8 mouse cellular contexts compared by ENCODE assay signal in the genomic region with DNA sequence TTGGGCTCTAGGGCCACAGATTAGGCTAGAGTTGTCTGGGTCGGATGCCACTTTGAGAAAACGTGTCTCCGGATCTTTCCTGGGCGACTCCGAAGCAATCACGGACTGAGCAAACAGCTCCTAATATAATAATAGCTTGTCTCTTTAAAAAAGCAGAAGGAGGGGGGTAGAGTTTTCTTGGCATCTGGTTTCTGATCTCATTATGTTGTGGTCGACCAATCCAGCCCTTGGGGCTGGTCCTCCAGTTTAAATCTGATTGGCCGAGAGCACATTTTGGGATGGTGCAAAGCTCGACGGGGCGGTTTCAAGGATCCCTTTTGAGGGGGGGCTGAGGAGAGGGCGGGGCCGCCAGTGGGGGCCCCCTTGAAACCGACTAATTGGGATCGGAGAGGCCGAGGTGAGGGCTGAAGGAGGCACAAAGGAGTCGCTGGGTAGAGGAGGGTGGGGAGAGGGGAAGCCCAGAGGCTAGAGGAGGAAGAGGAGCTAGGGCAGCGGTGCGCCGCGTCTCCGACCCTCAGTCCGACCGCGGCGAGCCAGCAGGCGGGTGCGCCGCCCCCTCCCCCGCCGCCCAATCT. TPM values are rescaled to one million over a fixed set of nuclear protein-coding genes. Genes with fewer than 3 reads are reported as not detected.
DNase-seq lines count a peak whose midpoint lies in the region; ATAC-seq and TF ChIP-seq lines count a peak whose summit lies in the region.

Fzd2 (plus strand) TSS at position 387 of the 575 bp plus-strand sequence.

- no peaks in the 10 kb centered on the region for H3K9me3 ChIP-seq in E14TG2a.4 (ENCODE audit: low read length)
- no peaks in the 10 kb centered on the region for H3K9me3 ChIP-seq in forebrain, embryonic 15.5 days
- H3K9me3 ChIP-seq in liver, embryonic 16.5 days (replicated peaks; ENCODE audit: control insufficient read depth, low read length) = no peaks in the 10 kb centered on the region
- no peaks in the 10 kb centered on the region for H3K9me3 ChIP-seq in neural tube, embryonic 15.5 days (replicated peaks)

- peaks cover 54% of the 10 kb centered on the region for H3K4me1 ChIP-seq in E14TG2a.4 (replicated peaks; ENCODE audit: low read depth, low read length)
- peaks cover 34% of the 10 kb centered on the region for H3K4me1 ChIP-seq in forebrain, embryonic 15.5 days
- H3K4me1 ChIP-seq in liver, embryonic 16.5 days (ENCODE audit: control insufficient read depth, low read depth, low read length) = no peaks in the 10 kb centered on the region; the same call in 1 of the 2 replicates
- H3K4me1 ChIP-seq in neural tube, embryonic 15.5 days = peaks cover 59% of the 10 kb centered on the region

- H3K27ac ChIP-seq in forebrain, embryonic 15.5 days (replicated peaks) = peak within 1 kb of the TSS; percentile 98
- no peak within 1 kb of the TSS for H3K27ac ChIP-seq in liver, embryonic 16.5 days (ENCODE audit: low read length)
- H3K27ac ChIP-seq in neural tube, embryonic 15.5 days (replicated peaks) = peak within 1 kb of the TSS; percentile 91

- WGBS in forebrain, embryonic 15.5 days = under 1% methylated on average over 31 of the region's 31 CpGs
- WGBS in large intestine, adult 2 months = under 1% methylated on average over 29 of the region's 31 CpGs
- under 1% methylated on average over 29 of the region's 31 CpGs for WGBS in liver, embryonic 16.5 days (ENCODE audit: insufficient replicate concordance)
- WGBS in neural tube, embryonic 15.5 days = 0% methylated on average over 27 of the region's 31 CpGs

- intact Hi-C loops in heart, postnatal 14 days (cut with DNase I) = no loop called here

- ATAC-seq in forebrain, embryonic 15.5 days (replicated peaks) = peak; percentile 94
- peak; percentile 59 for ATAC-seq in liver, embryonic 16.5 days (ENCODE audit: low read depth)
- peak; percentile 96 for ATAC-seq in neural tube, embryonic 15.5 days (ENCODE audit: low FRiP score)

- peak within 1 kb of the TSS; percentile 85 for H3K4me2 ChIP-seq in forebrain, embryonic 15.5 days (replicated peaks)
- H3K4me2 ChIP-seq in liver, embryonic 16.5 days (ENCODE audit: low read depth, low read length) = peak within 1 kb of the TSS; percentile 55
- H3K4me2 ChIP-seq in neural tube, embryonic 15.5 days = peak within 1 kb of the TSS; percentile 90

- peak within 1 kb of the TSS; percentile 83 for H3K4me3 ChIP-seq in E14TG2a.4 (replicated peaks; ENCODE audit: low read length)
- peak within 1 kb of the TSS; percentile 82 for H3K4me3 ChIP-seq in forebrain, embryonic 15.5 days
- peak within 1 kb of the TSS; percentile 49 for H3K4me3 ChIP-seq in liver, embryonic 16.5 days (ENCODE audit: low read depth, low read length)
- peak within 1 kb of the TSS; percentile 72 for H3K4me3 ChIP-seq in neural tube, embryonic 15.5 days (replicated peaks)

- TF ChIP-seq CTCF in E14TG2a.4 (conservative IDR thresholded peaks at IDR 0.05; ENCODE audit: low read length) = no peak

- no peaks in the 10 kb centered on the region for H3K36me3 ChIP-seq in E14TG2a.4 (ENCODE audit: insufficient read depth, low read length)
- no peaks in the 10 kb centered on the region for H3K36me3 ChIP-seq in forebrain, embryonic 15.5 days
- H3K36me3 ChIP-seq in liver, embryonic 16.5 days (ENCODE audit: control insufficient read depth, insufficient read depth) = no peaks in the 10 kb centered on the region
- no peaks in the 10 kb centered on the region for H3K36me3 ChIP-seq in neural tube, embryonic 15.5 days

- peak; percentile 96 for DNase-seq in brain, embryonic 18.5 days (ENCODE audit: low read depth, low spot score)
- DNase-seq in heart, postnatal 14 days = peak; percentile 82 to 84
- peak; percentile 52 for DNase-seq in large intestine, adult 2 months (ENCODE audit: low read depth, low spot score)
- peak; percentile 70 to 88 for DNase-seq in urinary bladder, postnatal 36 days (ENCODE audit: low spot score in 2 of 2)

- peak within 1 kb of the TSS; percentile 82 for H3K9ac ChIP-seq in forebrain, embryonic 15.5 days (replicated peaks)
- no peak within 1 kb of the TSS for H3K9ac ChIP-seq in liver, embryonic 16.5 days (ENCODE audit: low read depth, low read length)
- H3K9ac ChIP-seq in neural tube, embryonic 15.5 days (replicated peaks) = peak within 1 kb of the TSS; percentile 63

- H3K27me3 ChIP-seq in E14TG2a.4 (ENCODE audit: insufficient read depth, low read length) = peaks cover 56% of the 10 kb centered on the region
- H3K27me3 ChIP-seq in forebrain, embryonic 15.5 days = no peaks in the 10 kb centered on the region
- H3K27me3 ChIP-seq in liver, embryonic 16.5 days (ENCODE audit: control insufficient read depth, insufficient read depth, low read depth, low read length) = peaks cover 76% of the 10 kb centered on the region
- H3K27me3 ChIP-seq in neural tube, embryonic 15.5 days (replicated peaks) = no peaks in the 10 kb centered on the region

RNA-seq across cellular contexts. Expression of gene Fzd2, which starts in this region (rescaled TPM):
- polyA plus RNA-seq in forebrain, embryonic 15.5 days (2015; fragmentation: Nextera tagmentation; extraction: Ambion mirVana) = 18.4 and 20.3 TPM in 2 replicates
- total RNA-seq in heart, postnatal 14 days (2021) = 1 to 10 TPM; 5.6 to 7.3 TPM
- 9.5 and 10.2 TPM in 2 replicates for polyA plus RNA-seq in large intestine, adult 2 months (2012; rRNA removed)
- polyA plus RNA-seq in liver, embryonic 16.5 days (2015; fragmentation: Nextera tagmentation; extraction: Ambion mirVana) = 0.29 and 0.54 TPM in 2 replicates
- 8.0 and 10.8 TPM in 2 replicates for polyA plus RNA-seq in neural tube, embryonic 15.5 days (2015; fragmentation: Nextera tagmentation; extraction: Ambion mirVana)

Comparison
In these comparisons a context has a peak if more than half of its experiments do, and no peak if none do; other contexts are left out.
1. Peak in ATAC-seq, H3K4me3 ChIP-seq and H3K4me2 ChIP-seq in liver, embryonic 16.5 days; RNA of the gene not detected or under 1 TPM.